In genomic region chr1:131173809-131174208, GRCm38 (mm10) we compare ENCODE assay signal across 25 mouse cellular contexts. TPM values are rescaled to one million over a fixed set of nuclear protein-coding genes. Genes with fewer than 3 reads are reported as not detected.
DNase-seq lines count a peak whose midpoint lies in the region; TF ChIP-seq lines count a peak whose summit lies in the region.
"Had no signal": no experiment of that assay in that cellular context is flagged by ENCODE, and none has a peak within 500 bp of the region (broad histone marks: within the 10 kb centered on the region; RNA-seq: fewer than 3 reads in every experiment).

No protein-coding gene starts in this region.

- H3K4me1 ChIP-seq in kidney, adult 2 months (ENCODE audit: control insufficient read depth, insufficient read depth, low read length), result no peaks in the 10 kb centered on the region; the same call in 1 of the 2 replicates
- H3K4me1 ChIP-seq in bone marrow macrophage, adult 2 months (ENCODE audit: control insufficient read depth, insufficient read depth, low read length), result peaks cover 24% of the 10 kb centered on the region
- H3K4me1 ChIP-seq: embryonic facial prominence, embryonic 13.5 days; forebrain, embryonic 10.5 days; forebrain, embryonic 15.5 days; heart, embryonic 15.5 days; hindbrain, embryonic 13.5 days had no signal

- no peaks in the 10 kb centered on the region; the same call in none of the 2 replicates for H3K36me3 ChIP-seq in kidney, adult 2 months (ENCODE audit: control insufficient read depth, insufficient read depth, low read length)

- H3K27me3 ChIP-seq in kidney, adult 2 months (replicated peaks; ENCODE audit: control insufficient read depth, insufficient read depth, low read length), result no peaks in the 10 kb centered on the region
- H3K27me3 ChIP-seq: embryonic facial prominence, embryonic 13.5 days; forebrain, embryonic 15.5 days; heart, embryonic 15.5 days; hindbrain, embryonic 13.5 days; liver, embryonic 12.5 days had no signal

- peak overlapping the region; percentile 25; the same call in 1 of the 2 replicates for H3K4me3 ChIP-seq in gastrocnemius, adult 2 months
- no peak overlapping the region for H3K4me3 ChIP-seq in kidney, adult 2 months (ENCODE audit: insufficient read depth, low read depth, low read length)
- H3K4me3 ChIP-seq in layer of hippocampus, adult 2 months, result no peak overlapping the region
- H3K4me3 ChIP-seq in bone marrow macrophage, adult 2 months (ENCODE audit: insufficient read depth, low read length), result no peak overlapping the region
- H3K4me3 ChIP-seq: embryonic facial prominence, embryonic 13.5 days; forebrain, embryonic 10.5 days; forebrain, embryonic 15.5 days; heart, embryonic 15.5 days; hindbrain, embryonic 13.5 days; liver, embryonic 12.5 days had no signal

- intact Hi-C loops in gastrocnemius, adult 2 months (cut with DNase I), result no loop called here

- no peak for DNase-seq in gastrocnemius, adult 2 months
- no peak for DNase-seq in gastrocnemius, adult 8-10 months (ENCODE audit: low spot score in 2 of 2)
- peak; percentile 42 for DNase-seq in kidney, adult 2 months
- DNase-seq in kidney, adult 8-10 months, result no peak
- DNase-seq in layer of hippocampus, adult 2 months (ENCODE audit: low spot score in 2 of 2), result no peak
- no peak for DNase-seq in layer of hippocampus, adult 9-10 months (ENCODE audit: low spot score)
- DNase-seq in embryo, embryonic 9.5 days (ENCODE audit: extremely low spot score), result no peak
- DNase-seq: adrenal gland, adult 8-10 months; cerebellum, adult 11-12 months; cerebellum, adult 9-11 months; embryo, embryonic 11 days; gastrocnemius, postnatal 14 days; heart, postnatal 4 days; left cerebral cortex, postnatal 4 days; lung, adult 2 months; lung, postnatal 10 days; right cerebral cortex, postnatal 25 days; thymus, postnatal 14 days had no signal

- TF ChIP-seq CTCF in gastrocnemius, adult 2 months (IDR thresholded peaks at IDR 0.05), result no peak
- TF ChIP-seq CTCF in kidney, adult 2 months (conservative IDR thresholded peaks at IDR 0.05; ENCODE audit: insufficient read depth, insufficient read length, low read depth, low read length), result no peak
- no peak for TF ChIP-seq CTCF in layer of hippocampus, adult 2 months (conservative IDR thresholded peaks at IDR 0.05)
- TF ChIP-seq CTCF in bone marrow macrophage, adult 2 months (IDR thresholded peaks at IDR 0.05; ENCODE audit: low read depth, low read length), result no peak

- 63% methylated on average over 6 of the region's 6 CpGs for WGBS in kidney, adult 2 months

- H3K27ac ChIP-seq in gastrocnemius, adult 2 months, result peak overlapping the region; percentile 62
- peak overlapping the region; percentile 56 for H3K27ac ChIP-seq in kidney, adult 2 months (ENCODE audit: insufficient read depth, low read depth, low read length)
- H3K27ac ChIP-seq in layer of hippocampus, adult 2 months, result peak overlapping the region; percentile 64; the same call in 1 of the 2 replicates
- peak overlapping the region; percentile 52 for H3K27ac ChIP-seq in bone marrow macrophage, adult 2 months (ENCODE audit: insufficient read depth, low read depth, low read length)
- H3K27ac ChIP-seq: embryonic facial prominence, embryonic 13.5 days; forebrain, embryonic 10.5 days; forebrain, embryonic 15.5 days; heart, embryonic 15.5 days; hindbrain, embryonic 13.5 days; liver, embryonic 12.5 days had no signal

- no peak for TF ChIP-seq POLR2A in kidney, adult 2 months (IDR thresholded peaks at IDR 0.05; ENCODE audit: low read depth, low read length)
- TF ChIP-seq POLR2A in bone marrow macrophage, adult 2 months (IDR thresholded peaks at IDR 0.05; ENCODE audit: borderline replicate concordance, low read depth, low read length), result no peak

RNA-seq across cellular contexts. Expression of gene Eif2d, which starts 20.8 kb away (rescaled TPM):
- total RNA-seq in gastrocnemius, adult 2 months (2021), result 10 to 100 TPM; 26.2 to 29.2 TPM
- 10 to 100 TPM; 27.9 to 30.4 (median 29.3) TPM for total RNA-seq in gastrocnemius, adult 8-10 months (2022)
- 32.1 and 35.5 TPM in 2 replicates for polyA plus RNA-seq in kidney, adult 2 months (2012; rRNA removed)
- total RNA-seq in layer of hippocampus, adult 2 months (2021), result 10 to 100 TPM; 41.2 to 48.6 TPM
- 20.5 and 23.2 TPM in 2 replicates for polyA plus RNA-seq in bone marrow macrophage, adult 2 months (2012; ENCODE audit: insufficient read depth, insufficient read length, missing spikeins)

RNA-seq across cellular contexts. Expression of gene Dyrk3, which starts 35.7 kb away (rescaled TPM):
- total RNA-seq in gastrocnemius, adult 2 months (2021), result not detected
- not detected for total RNA-seq in gastrocnemius, adult 8-10 months (2022)
- polyA plus RNA-seq in kidney, adult 2 months (2012; rRNA removed), result 0.94 and 1.4 TPM in 2 replicates
- 10 to 100 TPM; 19.2 to 21.7 TPM for total RNA-seq in layer of hippocampus, adult 2 months (2021)
- polyA plus RNA-seq in bone marrow macrophage, adult 2 months (2012; ENCODE audit: insufficient read depth, insufficient read length, missing spikeins), result 0.84 and 1.1 TPM in 2 replicates

Comparison
In these comparisons a context has a peak if more than half of its experiments do, and no peak if none do; other contexts are left out.
1. RNA of gene Dyrk3, which starts 35.7 kb away (total RNA-seq): 19.2 to 21.7 TPM in layer of hippocampus, adult 2 months; not detected in gastrocnemius, adult 8-10 months and not detected in gastrocnemius, adult 2 months; every median in the first group is over 10 times any median in the second.
2. Peak in every context shown above with its lines, with median percentiles within 50 percentile points of each other: H3K27ac ChIP-seq.